Mouse (Mus musculus) intestine, embryonic 16.5 days (tissue): ENCODE data around the gene Defb5. TPM values are rescaled to one million over a fixed set of nuclear protein-coding genes. Genes with fewer than 3 reads are reported as not detected.
"Not testable (repeated sequence)": the region's sequence is repeated elsewhere in the genome, so short reads cannot be mapped to it uniquely, and the experiment has no call there.

ENCODE experiments used
- ATAC-seq: fragments of 200-750 bp; cut with Nextera tagmentation; 2 replicates; pipeline ENCODE4 v1.8.0; 2017; ENCODE audit warnings: moderate TSS enrichment, moderate library complexity
- H3K27ac ChIP-seq: fragments of 300-500 bp; sonication (generic); 2 replicates; pipeline ENCODE4 v1.5.1; 2014; ENCODE audit warnings: mild to moderate bottlenecking, low read length
- H3K27me3 ChIP-seq: fragments of 300-500 bp; sonication (generic); replicated peaks from 2 replicates; pipeline ENCODE4 v1.6.1; 2014; ENCODE audit warnings: low read length, control low read depth, mixed read lengths; ENCODE audit not compliant: control insufficient read depth, insufficient read depth
- H3K36me3 ChIP-seq: fragments of 300-500 bp; sonication (generic); 2 replicates; pipeline ENCODE4 v1.6.1; 2014; ENCODE audit warnings: low read length, control low read depth; ENCODE audit not compliant: control insufficient read depth, insufficient read depth
- H3K4me1 ChIP-seq: fragments of 300-500 bp; sonication (generic); 2 replicates; pipeline ENCODE4 v1.6.1; 2014; ENCODE audit warnings: low read length, control low read depth, mixed read lengths; ENCODE audit not compliant: control insufficient read depth, insufficient read depth
- H3K4me2 ChIP-seq: fragments of 300-500 bp; sonication (generic); 2 replicates; pipeline ENCODE4 v1.6.1; 2014; ENCODE audit warnings: low read depth, low read length, control low read depth
- H3K4me3 ChIP-seq: fragments of 300-500 bp; sonication (generic); 2 replicates; pipeline ENCODE4 v1.5.1; 2014; ENCODE audit warnings: mild to moderate bottlenecking, low read length
- H3K9ac ChIP-seq: fragments of 300-500 bp; sonication (generic); 2 replicates; pipeline ENCODE4 v1.6.1; 2014; ENCODE audit warnings: low read depth, low read length
- H3K9me3 ChIP-seq: fragments of 300-500 bp; sonication (generic); 2 replicates; pipeline ENCODE4 v1.6.1; 2016; ENCODE audit warnings: low read length, control low read depth; ENCODE audit not compliant: control insufficient read depth
- WGBS: fragments of 180-500 bp; shearing (Covaris S2); extraction: QIAGEN DNeasy Blood & Tissue Kit; methylation state at CpG from one replicate; pipeline ENCODE4 v1.1.7; 2014; 5-methylcytosine and 5-hydroxymethylcytosine counted together
- polyA plus RNA-seq: library from polyadenylated mRNA; unstranded; fragments of >200 nt; fragmentation: Nextera tagmentation; extraction: Ambion mirVana; gene quantifications from 2 replicates; pipeline ENCODE4 v1.2.1, GENCODE M21; 2015

Defb5 gene
- not detected in 2 replicates for polyA plus RNA-seq

DNA sequence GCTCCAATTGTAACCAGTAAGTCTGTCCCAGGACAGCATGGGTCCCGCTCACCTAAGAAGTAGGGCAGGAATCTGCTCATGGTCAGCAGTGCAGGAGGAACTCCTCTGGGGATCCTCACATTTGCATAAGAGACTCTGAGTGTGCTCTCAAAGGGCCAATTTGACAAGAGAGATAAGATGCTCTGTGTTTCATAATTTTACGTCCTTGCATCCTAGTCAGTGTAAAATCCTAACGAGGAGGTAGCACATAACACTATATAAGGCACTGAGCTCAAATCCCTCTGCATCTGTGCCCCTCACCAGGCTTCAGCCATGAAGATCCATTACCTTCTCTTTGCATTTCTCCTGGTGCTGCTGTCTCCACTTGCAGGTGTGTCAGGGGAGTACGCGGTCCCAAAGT lies at the start of gene Defb5:
Gene Defb5 (plus strand): TSS at position 301 of the 400 bp plus-strand sequence.
- no peak for ATAC-seq
- no peaks in the 10 kb centered on the region for H3K9me3 ChIP-seq
- H3K27me3 ChIP-seq = no peaks in the 10 kb centered on the region
- H3K36me3 ChIP-seq = no peaks in the 10 kb centered on the region
- H3K4me2 ChIP-seq = no peak within 1 kb of the TSS
- no peak within 1 kb of the TSS for H3K9ac ChIP-seq
- no peaks in the 10 kb centered on the region for H3K4me1 ChIP-seq
- WGBS = 87% methylated on average over 5 of the region's 5 CpGs
- no peak within 1 kb of the TSS for H3K4me3 ChIP-seq
- no peak within 1 kb of the TSS for H3K27ac ChIP-seq

- Histone ChIP-seq H3K27me3 (no peaks in the 10 kb centered on the region), H3K27ac (no peak within 1 kb of the TSS), H3K4me1 (no peaks in the 10 kb centered on the region), H3K4me3 (no peak within 1 kb of the TSS), H3K9me3 (no peaks in the 10 kb centered on the region), H3K4me2 (no peak within 1 kb of the TSS), H3K36me3 (no peaks in the 10 kb centered on the region), H3K9ac (no peak within 1 kb of the TSS)
- WGBS = 62% methylated on average over 1 of the region's 1 CpGs
- no peak for ATAC-seq
Observed at GRCm38 (mm10) chr8:19225161-19225560, 22.2 kb upstream of the Defb5 start, which contains the start of gene Defb6. Gene Defb6 (plus strand): TSS chr8:19225478.

- H3K4me1 ChIP-seq = no peaks in the 10 kb centered on the region
- no peak for ATAC-seq
- no peak overlapping the region for H3K9ac ChIP-seq
- no peak overlapping the region for H3K4me2 ChIP-seq
- no peaks in the 10 kb centered on the region for H3K27me3 ChIP-seq
- H3K9me3 ChIP-seq = no peaks in the 10 kb centered on the region
- WGBS = 67% methylated on average over 1 of the region's 1 CpGs
- H3K4me3 ChIP-seq = no peak overlapping the region
- no peak overlapping the region for H3K27ac ChIP-seq
- no peaks in the 10 kb centered on the region for H3K36me3 ChIP-seq
Observed at GRCm38 (mm10) chr8:19238101-19238500, 9.3 kb upstream of the Defb5 start.

DNA sequence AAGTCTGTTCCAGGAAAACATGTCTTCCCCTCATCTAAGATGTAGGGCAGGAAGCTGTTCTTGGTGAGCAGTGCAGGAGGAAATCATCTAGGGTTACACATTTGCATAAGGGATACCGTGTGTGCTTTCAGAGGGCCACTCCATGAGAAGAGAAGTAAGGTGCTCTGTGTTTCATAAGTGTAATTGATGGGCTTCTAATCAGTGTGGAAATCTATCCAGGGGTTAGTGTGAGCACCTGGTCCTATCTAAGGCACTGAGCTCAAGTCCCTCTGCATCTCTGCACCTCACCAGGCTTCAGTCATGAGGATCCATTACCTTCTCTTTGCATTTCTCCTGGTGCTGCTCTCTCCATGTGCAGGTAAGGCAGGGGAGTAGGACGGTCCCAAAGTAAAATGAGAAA lies 7.8 kb upstream of the Defb5 start, which contains the start of gene Defb46:
Gene Defb46 (plus strand): TSS at position 301 of the 400 bp plus-strand sequence.
- no peak within 1 kb of the TSS for H3K9ac ChIP-seq
- no peak for ATAC-seq
- WGBS = 75% methylated on average over 2 of the region's 2 CpGs
- no peaks in the 10 kb centered on the region for H3K27me3 ChIP-seq
- no peak within 1 kb of the TSS for H3K27ac ChIP-seq
- H3K36me3 ChIP-seq = no peaks in the 10 kb centered on the region
- H3K4me3 ChIP-seq = no peak within 1 kb of the TSS
- no peak within 1 kb of the TSS for H3K4me2 ChIP-seq
- H3K9me3 ChIP-seq = no peaks in the 10 kb centered on the region
- H3K4me1 ChIP-seq = no peaks in the 10 kb centered on the region

DNA sequence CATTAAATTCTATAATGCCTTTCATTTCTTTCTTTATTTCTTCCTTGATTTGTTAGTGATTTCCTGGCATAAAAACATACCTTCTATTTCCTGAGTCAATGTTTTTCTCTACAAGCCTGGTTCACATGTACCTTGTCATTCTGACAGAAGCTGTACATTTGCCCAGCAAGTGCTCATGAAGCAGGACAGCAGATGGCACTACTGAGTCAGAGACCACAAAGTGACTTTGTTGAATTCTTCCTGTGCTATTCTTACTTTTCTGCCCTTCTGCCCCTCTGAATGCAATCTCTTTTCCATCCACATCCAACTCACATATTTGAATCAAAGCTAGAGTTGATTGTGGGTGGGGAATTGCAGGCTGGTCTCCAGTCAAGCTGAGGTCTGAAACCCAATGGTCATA lies 10.8 kb downstream of the Defb5 start:
- Histone ChIP-seq H3K4me3 (no peak overlapping the region), H3K4me1 (no peaks in the 10 kb centered on the region), H3K36me3 (no peaks in the 10 kb centered on the region), H3K27ac (no peak overlapping the region), H3K4me2 (no peak overlapping the region), H3K27me3 (no peaks in the 10 kb centered on the region), H3K9me3 (no peaks in the 10 kb centered on the region), H3K9ac (no peak overlapping the region)
- ATAC-seq = no peak

DNA sequence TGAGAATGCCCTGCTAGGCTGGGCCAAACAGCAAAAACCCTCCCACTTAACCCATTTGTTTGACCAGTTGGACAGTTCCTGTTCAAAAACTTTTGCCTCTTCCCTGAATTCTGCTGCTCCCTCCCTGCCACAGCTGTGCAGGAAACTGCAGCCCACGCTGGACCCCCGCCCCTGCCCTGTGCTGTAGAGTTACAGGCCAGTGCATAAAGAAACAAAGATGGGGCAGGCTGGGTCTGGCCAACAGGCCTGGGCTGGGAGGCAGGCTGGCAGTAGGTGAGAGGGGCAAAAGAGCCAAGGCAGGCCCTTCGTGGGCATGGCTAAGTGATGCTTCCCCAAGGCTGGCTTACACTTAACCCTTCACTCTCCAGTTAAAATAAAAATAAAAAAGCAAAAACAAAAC lies 12.3 kb downstream of the Defb5 start:
- no peaks in the 10 kb centered on the region for H3K9me3 ChIP-seq
- H3K27me3 ChIP-seq = no peaks in the 10 kb centered on the region
- H3K36me3 ChIP-seq = no peaks in the 10 kb centered on the region
- H3K27ac ChIP-seq = no peak overlapping the region
- 45% methylated on average over 3 of the region's 3 CpGs for WGBS
- H3K9ac ChIP-seq = no peak overlapping the region
- no peak for ATAC-seq
- no peak overlapping the region for H3K4me2 ChIP-seq
- no peaks in the 10 kb centered on the region for H3K4me1 ChIP-seq
- no peak overlapping the region for H3K4me3 ChIP-seq

GRCm38 (mm10) chr8:19293060-19293459 lies 45.7 kb downstream of the Defb5 start, which contains the start of gene Defb3:
Gene Defb3 (plus strand): TSS chr8:19293360.
- not testable (repeated sequence) for H3K4me1 ChIP-seq, H3K27ac ChIP-seq, H3K4me3 ChIP-seq, H3K9ac ChIP-seq, ATAC-seq, H3K27me3 ChIP-seq, H3K4me2 ChIP-seq, H3K36me3 ChIP-seq, H3K9me3 ChIP-seq
- 56% methylated on average over 2 of the region's 2 CpGs for WGBS

- H3K27me3 ChIP-seq, H3K36me3 ChIP-seq, H3K9ac ChIP-seq, H3K4me1 ChIP-seq, H3K4me3 ChIP-seq, H3K9me3 ChIP-seq, H3K4me2 ChIP-seq, ATAC-seq, H3K27ac ChIP-seq: not testable (repeated sequence)
- WGBS = 63% methylated on average over 3 of the region's 3 CpGs
Observed at GRCm38 (mm10) chr8:19298361-19298760, 51.0 kb downstream of the Defb5 start.
